Mouse (Mus musculus) ES-E14 (cell line): ENCODE measurements around the gene Ctnnd1.

ENCODE experiments used
- CHD2 ChIP-seq: IDR thresholded peaks from 2 replicates; pipeline ENCODE4 v1.6.1; 2014; ENCODE audit warnings: mild to moderate bottlenecking, low read depth, low read length, inconsistent platforms
- MAFK ChIP-seq: IDR thresholded peaks from 2 replicates; pipeline ENCODE4 v1.6.1; 2014; ENCODE audit warnings: mild to moderate bottlenecking, low read depth, low read length, inconsistent platforms; ENCODE audit not compliant: insufficient read depth
- ZC3H11A ChIP-seq: IDR thresholded peaks from 2 replicates; pipeline ENCODE4 v1.6.1; 2012; ENCODE audit warnings: low read depth, mild to moderate bottlenecking, inconsistent platforms, low read length, borderline replicate concordance
- ZNF384 ChIP-seq: IDR thresholded peaks from 2 replicates; pipeline ENCODE4 v1.6.1; 2012; ENCODE audit warnings: low read depth, low read length, inconsistent platforms

DNA sequence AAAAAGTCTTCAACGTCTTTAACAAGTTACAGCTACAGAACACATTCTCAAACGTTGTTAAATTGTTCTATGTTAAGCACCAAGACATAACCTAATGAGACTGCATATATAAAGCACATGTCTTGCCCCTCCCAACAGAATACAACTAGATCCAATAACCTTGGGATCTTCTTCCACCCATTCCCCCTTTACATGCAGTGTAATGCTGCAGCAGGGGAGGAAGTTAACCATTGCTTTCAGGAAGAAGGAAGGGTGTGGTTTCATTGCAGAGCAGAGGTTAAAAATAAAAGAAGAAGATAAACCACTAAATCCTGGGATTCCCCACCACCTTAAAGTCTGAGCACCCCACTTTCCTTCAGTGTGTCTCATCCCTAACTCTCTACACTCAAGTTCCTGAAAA is 27.9 kb downstream of the Ctnnd1 start:
- TF ChIP-seq MAFK (no peak), CHD2 (no peak), ZC3H11A (no peak), ZNF384 (no peak)
